Mouse (Mus musculus) cerebellum, adult 2 months (tissue): Measurements from ENCODE around the gene Lrch4. TPM values are rescaled to one million over a fixed set of nuclear protein-coding genes. Genes with fewer than 3 reads are reported as not detected.

Experiments
- DNase-seq, 2 experiments: peaks; one replicate each; pipeline ENCODE4 v3.0.0; 2021
- H3K27ac ChIP-seq: fragments of 200-500 bp; 2 replicates; pipeline ENCODE4 v1.5.1; 2012; ENCODE audit warnings: low read length, control low read depth, inconsistent platforms; ENCODE audit not compliant: insufficient read depth
- H3K27me3 ChIP-seq: fragments of 200-500 bp; 2 replicates; pipeline ENCODE4 v1.6.1; 2012; ENCODE audit warnings: inconsistent platforms, mild to moderate bottlenecking, low read length, moderate library complexity; ENCODE audit not compliant: control insufficient read depth, insufficient read depth
- H3K4me1 ChIP-seq: fragments of 200-500 bp; 2 replicates; pipeline ENCODE4 v1.6.1; 2011; ENCODE audit warnings: low read length; ENCODE audit not compliant: control insufficient read depth, insufficient read depth
- H3K4me3 ChIP-seq: fragments of 200-500 bp; replicated peaks from 2 replicates; pipeline ENCODE3; 2011; ENCODE audit warnings: mild to moderate bottlenecking, low read depth, low read length, control low read depth; ENCODE audit not compliant: insufficient read depth
- CTCF ChIP-seq: fragments of 200-500 bp; IDR thresholded peaks from 2 replicates; pipeline ENCODE4 v1.5.1; 2011; ENCODE audit warnings: low read depth, mild to moderate bottlenecking, control low read depth, low read length, moderate library complexity, borderline replicate concordance; ENCODE audit not compliant: insufficient read depth
- POLR2A ChIP-seq: fragments of 200-500 bp; IDR thresholded peaks from 2 replicates; pipeline ENCODE4 v1.6.1; 2011; ENCODE audit warnings: low read length, control low read depth, borderline replicate concordance; ENCODE audit not compliant: insufficient read depth
- WGBS: fragments of 180-500 bp; shearing (Covaris S2); methylation state at CpG from one replicate; pipeline ENCODE4 v1.1.7; 2018; 5-methylcytosine and 5-hydroxymethylcytosine counted together
- polyA plus RNA-seq: library from polyadenylated mRNA; depleted of rRNA; stranded (reverse); fragments of >200 nt; gene quantifications from 2 replicates; pipeline ENCODE4 v1.2.3, GENCODE M21; 2012

Gene Lrch4
- polyA plus RNA-seq, 1 experiment: 14.4 TPM

GRCm38 (mm10) chr5:137647827-137648601 lies 19.1 kb downstream of the Lrch4 start:
- H3K27ac ChIP-seq: no peak overlapping the region
- H3K4me3 ChIP-seq: no peak overlapping the region
- DNase-seq: no peak
- 74% methylated on average over 9 of the region's 9 CpGs for WGBS
- TF ChIP-seq POLR2A: no peak
- no peak for TF ChIP-seq CTCF
- no peaks in the 10 kb centered on the region; the same call in 1 of the 2 replicates for H3K27me3 ChIP-seq
- peaks cover 4% of the 10 kb centered on the region; the same call in 1 of the 2 replicates for H3K4me1 ChIP-seq

- Histone ChIP-seq H3K4me1 (peaks cover 4% of the 10 kb centered on the region; the same call in 1 of the 2 replicates), H3K27me3 (no peaks in the 10 kb centered on the region; the same call in 1 of the 2 replicates), H3K4me3 (no peak overlapping the region), H3K27ac (no peak overlapping the region)
- DNase-seq: no peak
- 33% methylated on average over 4 of the region's 4 CpGs for WGBS
- TF ChIP-seq CTCF (no peak), POLR2A (no peak)
Observed at GRCm38 (mm10) chr5:137649251-137649650, 20.3 kb downstream of the Lrch4 start.

GRCm38 (mm10) chr5:137649669-137650571 lies 21.0 kb downstream of the Lrch4 start:
- Histone ChIP-seq H3K4me3 (no peak overlapping the region), H3K27ac (no peak overlapping the region), H3K27me3 (no peaks in the 10 kb centered on the region), H3K4me1 (peaks cover 4% of the 10 kb centered on the region; the same call in 1 of the 2 replicates)
- 32% methylated on average over 18 of the region's 18 CpGs for WGBS
- no peak for DNase-seq
- no peak for TF ChIP-seq POLR2A

- TF ChIP-seq CTCF (peak; percentile 71), POLR2A (no peak)
- DNase-seq: peak; percentile 76 to 78
- Histone ChIP-seq H3K27me3 (no peaks in the 10 kb centered on the region), H3K4me1 (peaks cover 7% of the 10 kb centered on the region), H3K4me3 (no peak overlapping the region), H3K27ac (peak overlapping the region; percentile 12; the same call in 1 of the 2 replicates)
- 15% methylated on average over 3 of the region's 3 CpGs for WGBS
Observed at GRCm38 (mm10) chr5:137652474-137652873, 23.6 kb downstream of the Lrch4 start.

DNA sequence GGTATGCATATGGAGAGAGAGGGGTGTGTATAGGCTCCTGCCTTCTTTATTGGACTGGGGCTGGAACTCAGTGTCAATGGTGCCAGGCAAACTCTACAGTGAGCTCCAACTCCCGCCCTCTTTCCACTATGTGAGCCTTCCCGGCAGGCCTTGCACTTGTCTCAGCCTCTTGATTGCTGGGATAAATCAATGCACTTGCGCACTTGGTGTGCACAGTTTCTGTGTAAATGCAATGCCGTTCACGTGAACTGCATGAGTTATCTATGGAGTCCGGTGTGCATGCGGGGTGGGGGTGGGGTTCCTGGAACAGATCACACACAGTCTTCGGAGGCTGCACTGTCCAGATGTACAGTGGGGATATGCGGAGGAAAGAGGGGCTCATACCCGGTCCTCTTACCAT lies 24.4 kb downstream of the Lrch4 start:
- TF ChIP-seq CTCF: no peak
- 90% methylated on average over 10 of the region's 10 CpGs for WGBS
- no peak for DNase-seq
- Histone ChIP-seq H3K27me3 (no peaks in the 10 kb centered on the region), H3K4me3 (no peak overlapping the region), H3K4me1 (peaks cover 7% of the 10 kb centered on the region), H3K27ac (no peak overlapping the region)

GRCm38 (mm10) chr5:137654746-137655145 lies 25.8 kb downstream of the Lrch4 start:
- WGBS: 74% methylated on average over 7 of the region's 7 CpGs
- DNase-seq: no peak
- Histone ChIP-seq H3K27me3 (no peaks in the 10 kb centered on the region), H3K4me1 (peaks cover 7% of the 10 kb centered on the region), H3K27ac (no peak overlapping the region), H3K4me3 (no peak overlapping the region)
- TF ChIP-seq POLR2A (no peak), CTCF (no peak)

DNA sequence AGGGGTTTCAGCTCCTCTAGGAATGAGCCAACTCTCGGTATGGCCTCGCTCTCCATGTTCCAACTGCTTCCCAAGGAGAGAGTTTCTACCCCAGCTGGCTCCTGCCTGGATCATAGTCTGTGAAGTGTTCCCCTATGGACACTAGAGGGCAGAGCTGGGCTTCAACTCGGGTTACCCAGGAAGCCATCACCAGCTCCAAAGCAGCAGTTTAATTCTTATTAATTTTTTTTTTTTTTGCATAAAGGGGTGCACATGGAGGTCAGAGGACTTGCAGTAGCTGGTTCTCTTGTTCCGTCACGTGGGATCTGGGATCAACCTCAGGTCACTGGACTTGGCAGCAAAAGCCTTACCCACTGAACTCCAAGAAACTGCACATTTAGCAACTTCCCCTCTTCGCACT lies 28.1 kb downstream of the Lrch4 start:
- Histone ChIP-seq H3K27ac (no peak overlapping the region), H3K4me1 (peaks cover 7% of the 10 kb centered on the region), H3K27me3 (no peaks in the 10 kb centered on the region), H3K4me3 (no peak overlapping the region)
- TF ChIP-seq POLR2A (no peak), CTCF (peak; percentile 85)
- peak; percentile 76 to 77 for DNase-seq
- 17% methylated on average over 6 of the region's 6 CpGs for WGBS
